ENCODE assay signal across 8 mouse cellular contexts in genomic region chr10:95941768-95942425, GRCm38 (mm10). TPM values are rescaled to one million over a fixed set of nuclear protein-coding genes. Genes with fewer than 3 reads are reported as not detected.
A peak's percentile ranks its signal among the peaks of the same experiment; 100 is the strongest.
DNase-seq lines count a peak whose midpoint lies in the region; ATAC-seq and TF ChIP-seq lines count a peak whose summit lies in the region.

No protein-coding gene starts in this region.

- TF ChIP-seq CTCF in midbrain, postnatal 0 days (IDR thresholded peaks at IDR 0.05): no peak

- H3K27ac ChIP-seq in kidney, embryonic 15.5 days: 0 out of 2 replicates have a peak overlapping the region, but pooled peaks have one; percentile 9
- H3K27ac ChIP-seq in hindbrain, embryonic 15.5 days (replicated peaks): no peak overlapping the region
- H3K27ac ChIP-seq in midbrain, postnatal 0 days (ENCODE audit: low read depth, low read length): no peak overlapping the region

- H3K4me2 ChIP-seq in kidney, embryonic 15.5 days: peak overlapping the region; percentile 92
- H3K4me2 ChIP-seq in hindbrain, embryonic 15.5 days: peak overlapping the region; percentile 64
- peak overlapping the region; percentile 87 for H3K4me2 ChIP-seq in midbrain, postnatal 0 days (ENCODE audit: low read depth, low read length, poor library complexity, severe bottlenecking)

- no peaks in the 10 kb centered on the region for H3K9me3 ChIP-seq in kidney, embryonic 15.5 days (replicated peaks)
- H3K9me3 ChIP-seq in hindbrain, embryonic 15.5 days: no peaks in the 10 kb centered on the region
- H3K9me3 ChIP-seq in midbrain, postnatal 0 days (ENCODE audit: low read length): no peaks in the 10 kb centered on the region

- WGBS in kidney, embryonic 15.5 days: 36% methylated on average over 6 of the region's 6 CpGs
- WGBS in hindbrain, embryonic 15.5 days: 44% methylated on average over 6 of the region's 6 CpGs
- 59% methylated on average over 6 of the region's 6 CpGs for WGBS in midbrain, postnatal 0 days

- peak overlapping the region; percentile 76 for H3K4me3 ChIP-seq in kidney, embryonic 15.5 days (replicated peaks)
- peak overlapping the region; percentile 83 for H3K4me3 ChIP-seq in hindbrain, embryonic 15.5 days
- H3K4me3 ChIP-seq in midbrain, postnatal 0 days (ENCODE audit: low read depth, low read length): peak overlapping the region; percentile 90

- H3K4me1 ChIP-seq in kidney, embryonic 15.5 days: peaks cover 17% of the 10 kb centered on the region
- peaks cover 25% of the 10 kb centered on the region for H3K4me1 ChIP-seq in hindbrain, embryonic 15.5 days (replicated peaks)
- H3K4me1 ChIP-seq in midbrain, postnatal 0 days (ENCODE audit: insufficient read depth, low read length): peaks cover 11% of the 10 kb centered on the region

- no peak overlapping the region for H3K9ac ChIP-seq in kidney, embryonic 15.5 days
- H3K9ac ChIP-seq in hindbrain, embryonic 15.5 days: no peak overlapping the region
- peak overlapping the region; percentile 81; the same call in 1 of the 2 replicates for H3K9ac ChIP-seq in midbrain, postnatal 0 days (replicated peaks; ENCODE audit: low read length, poor library complexity, severe bottlenecking)

- no peak for DNase-seq in kidney, adult 8-10 months
- peak; percentile 14 for DNase-seq in c-Kit-positive CD71-positive TER-119-negative erythroid progenitor cells, embryonic 14.5 days (ENCODE audit: low read depth)
- DNase-seq in midbrain, postnatal 0 days (ENCODE audit: low spot score): no peak
- no peak for DNase-seq in left cerebral cortex, adult 11 months (ENCODE audit: low spot score)
- no peak for DNase-seq in spleen, postnatal 4 days (ENCODE audit: low spot score in 2 of 2)
- DNase-seq in spleen, adult 18-20 months: no peak

- H3K36me3 ChIP-seq in kidney, embryonic 15.5 days: no peaks in the 10 kb centered on the region
- H3K36me3 ChIP-seq in hindbrain, embryonic 15.5 days: no peaks in the 10 kb centered on the region
- no peaks in the 10 kb centered on the region for H3K36me3 ChIP-seq in midbrain, postnatal 0 days (ENCODE audit: insufficient read depth, low read length)

- no peaks in the 10 kb centered on the region for H3K27me3 ChIP-seq in kidney, embryonic 15.5 days
- no peaks in the 10 kb centered on the region for H3K27me3 ChIP-seq in hindbrain, embryonic 15.5 days
- no peaks in the 10 kb centered on the region for H3K27me3 ChIP-seq in midbrain, postnatal 0 days (ENCODE audit: insufficient read depth, low read length)

- ATAC-seq in kidney, embryonic 15.5 days (replicated peaks; ENCODE audit: low FRiP score): no peak
- no peak for ATAC-seq in hindbrain, embryonic 15.5 days (ENCODE audit: low FRiP score, low read depth)
- ATAC-seq in midbrain, postnatal 0 days (ENCODE audit: low FRiP score): no peak

RNA-seq across cellular contexts. Expression of gene Eea1, which starts 1.4 kb away (rescaled TPM):
- 17.3 and 18.1 TPM in 2 replicates for polyA plus RNA-seq in kidney, embryonic 15.5 days (2015; fragmentation: Nextera tagmentation; extraction: Ambion mirVana)
- 20.2 and 21.9 TPM in 2 replicates for polyA plus RNA-seq in hindbrain, embryonic 15.5 days (2015; fragmentation: Nextera tagmentation; extraction: Ambion mirVana)
- total RNA-seq in midbrain, postnatal 0 days (2014; rRNA removed): 17.5 and 21.3 TPM in 2 replicates
- polyA plus RNA-seq in midbrain, postnatal 0 days (2015; fragmentation: Nextera tagmentation; extraction: Ambion mirVana): 22.6 and 29.1 TPM in 2 replicates
